Mouse (Mus musculus) stomach, postnatal 0 days (tissue): Measurements from ENCODE around the gene Mettl26. TPM values are rescaled to one million over a fixed set of nuclear protein-coding genes. Genes with fewer than 3 reads are reported as not detected.

Source experiments
- ATAC-seq: fragments of 200-750 bp; cut with Nextera tagmentation; 2 replicates; pipeline ENCODE4 v1.8.0; 2017; ENCODE audit not compliant: low FRiP score, low TSS enrichment
- DNase-seq: peaks from one replicate; pipeline ENCODE4 v3.0.0-alpha.2; 2016; ENCODE audit warnings: low spot score
- H3K27ac ChIP-seq: fragments of 300-500 bp; sonication (generic); replicated peaks from 2 replicates; pipeline ENCODE4 v1.5.1; 2014; ENCODE audit warnings: mild to moderate bottlenecking, control low read depth
- H3K27me3 ChIP-seq: fragments of 300-500 bp; sonication (generic); 2 replicates; pipeline ENCODE4 v1.6.1; 2014; ENCODE audit warnings: low read length; ENCODE audit not compliant: control insufficient read depth, insufficient read depth
- H3K36me3 ChIP-seq: fragments of 300-500 bp; sonication (generic); 2 replicates; pipeline ENCODE4 v1.6.1; 2014; ENCODE audit warnings: low read length, mixed read lengths; ENCODE audit not compliant: control insufficient read depth, insufficient read depth
- H3K4me1 ChIP-seq: fragments of 300-500 bp; sonication (generic); replicated peaks from 2 replicates; pipeline ENCODE4 v1.6.1; 2014; ENCODE audit warnings: antibody characterized with exemption; ENCODE audit not compliant: control insufficient read depth, insufficient read depth
- H3K4me2 ChIP-seq: fragments of 300-500 bp; sonication (generic); replicated peaks from 2 replicates; pipeline ENCODE4 v1.6.1; 2014; ENCODE audit warnings: low read depth, mild to moderate bottlenecking, control low read depth, moderate library complexity
- H3K4me3 ChIP-seq: fragments of 300-500 bp; sonication (generic); 2 replicates; pipeline ENCODE4 v1.5.1; 2014; ENCODE audit warnings: low read depth, low read length, control low read depth
- H3K9ac ChIP-seq: fragments of 300-500 bp; sonication (generic); 2 replicates; pipeline ENCODE4 v1.6.1; 2014; ENCODE audit warnings: mild to moderate bottlenecking, low read length, control low read depth, mixed read lengths
- H3K9me3 ChIP-seq: fragments of 300-500 bp; sonication (generic); 2 replicates; pipeline ENCODE4 v1.6.1; 2016; ENCODE audit warnings: low read length; ENCODE audit not compliant: control insufficient read depth
- CTCF ChIP-seq: IDR thresholded peaks from 2 replicates; pipeline ENCODE4 v1.5.1; 2016; ENCODE audit warnings: antibody characterized with exemption, low read depth, mild to moderate bottlenecking, moderate library complexity
- EP300 ChIP-seq: optimal IDR thresholded peaks from 2 replicates; pipeline ENCODE3; 2016; ENCODE audit warnings: antibody characterized with exemption
- WGBS: fragments of 180-500 bp; shearing (Covaris S2); extraction: QIAGEN DNeasy Blood & Tissue Kit; methylation state at CpG from one replicate; pipeline ENCODE4 v1.1.7; 2014; 5-methylcytosine and 5-hydroxymethylcytosine counted together
- polyA plus RNA-seq: library from polyadenylated mRNA; unstranded; fragments of >200 nt; fragmentation: Nextera tagmentation; extraction: Ambion mirVana; gene quantifications from 2 replicates; pipeline ENCODE4 v1.2.1, GENCODE M21; 2015

Gene Mettl26
- polyA plus RNA-seq, 1 experiment from 2014 or later, result 52.9 TPM

DNA sequence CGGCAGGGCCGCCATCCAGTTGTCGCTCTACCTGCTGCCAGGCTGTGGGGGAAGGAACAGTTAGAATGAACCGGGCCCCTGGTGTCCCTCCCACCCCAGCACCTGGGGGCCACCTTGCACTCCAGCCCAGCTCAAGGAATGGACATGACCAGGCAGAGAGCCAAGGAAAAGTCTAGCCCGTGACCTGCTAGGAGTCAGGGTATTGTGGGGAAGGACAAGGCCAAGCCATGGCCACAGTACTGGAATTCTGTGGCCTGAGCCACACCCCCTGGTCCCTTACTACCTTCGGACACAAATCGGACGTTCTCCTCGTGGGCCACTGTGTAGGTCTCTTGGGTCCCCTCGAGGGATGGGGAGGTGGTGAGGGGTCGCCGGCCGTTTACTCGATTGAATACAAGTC, 10.6 kb upstream of the Mettl26 start:
- Histone ChIP-seq H3K4me2 (no peak overlapping the region), H3K4me1 (peaks cover 15% of the 10 kb centered on the region), H3K4me3 (no peak overlapping the region), H3K9me3 (no peaks in the 10 kb centered on the region), H3K27me3 (no peaks in the 10 kb centered on the region), H3K9ac (no peak overlapping the region), H3K36me3 (no peaks in the 10 kb centered on the region), H3K27ac (no peak overlapping the region)
- ATAC-seq (no peak), DNase-seq (no peak)
- 89% methylated on average over 14 of the region's 14 CpGs for WGBS
- no peak for TF ChIP-seq EP300
- TF ChIP-seq CTCF, result no peak

DNA sequence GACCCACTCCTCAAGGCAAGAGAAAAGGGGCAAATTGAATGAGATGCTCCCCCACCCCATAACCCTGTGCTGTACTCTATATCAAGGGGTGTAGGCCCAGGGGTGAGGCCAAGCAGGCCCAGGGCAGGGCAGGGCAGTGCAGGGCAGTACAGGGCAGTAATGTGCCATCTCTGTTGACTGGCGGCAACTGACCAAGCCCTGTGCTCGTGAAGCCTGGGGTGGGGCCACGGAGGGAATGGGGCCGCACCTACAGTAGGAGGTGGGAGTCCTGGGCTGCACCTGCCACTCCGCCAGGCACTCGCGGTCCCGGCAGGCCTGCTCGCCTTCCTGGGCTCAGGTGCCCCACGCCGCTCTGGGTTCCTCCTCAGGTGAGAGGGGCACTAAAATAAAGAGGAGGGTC, 9.6 kb upstream of the Mettl26 start:
- TF ChIP-seq CTCF (no peak), EP300 (no peak)
- H3K36me3 ChIP-seq, result no peaks in the 10 kb centered on the region
- DNase-seq (peak; percentile 85), ATAC-seq (peak; percentile 79)
- H3K9ac ChIP-seq, result peak overlapping the region; percentile 35; the same call in 1 of the 2 replicates
- H3K4me3 ChIP-seq, result no peak overlapping the region
- peak overlapping the region; percentile 73 for H3K27ac ChIP-seq
- H3K4me2 ChIP-seq, result peak overlapping the region; percentile 31; the same call in 1 of the 2 replicates
- H3K4me1 ChIP-seq, result peaks cover 15% of the 10 kb centered on the region
- no peaks in the 10 kb centered on the region for H3K9me3 ChIP-seq
- H3K27me3 ChIP-seq, result no peaks in the 10 kb centered on the region
- WGBS, result 69% methylated on average over 11 of the region's 11 CpGs

DNA sequence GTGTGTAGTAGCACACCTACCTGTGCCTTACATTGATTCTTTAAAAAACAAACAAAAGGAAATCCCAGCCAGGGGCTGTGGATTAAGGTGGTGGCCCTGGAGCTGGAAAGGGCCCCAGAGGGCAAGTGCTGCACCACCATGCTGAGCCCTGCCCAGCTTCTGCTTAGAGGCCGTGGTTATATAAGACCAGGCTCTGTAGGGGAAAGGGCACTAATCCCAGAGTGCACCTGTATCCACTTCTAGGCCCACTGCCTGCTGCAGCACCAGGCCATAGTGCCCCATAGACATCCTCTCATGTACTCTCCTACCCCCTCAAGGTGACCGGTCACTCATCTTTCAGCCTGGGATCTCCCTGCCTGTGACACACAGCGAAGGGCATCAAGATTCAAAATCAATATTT, 8.7 kb upstream of the Mettl26 start:
- Histone ChIP-seq H3K4me1 (peaks cover 10% of the 10 kb centered on the region; the same call in 1 of the 2 replicates), H3K27me3 (no peaks in the 10 kb centered on the region), H3K4me2 (no peak overlapping the region), H3K9ac (no peak overlapping the region; the same call in 1 of the 2 replicates), H3K27ac (peak overlapping the region; percentile 73; the same call in 1 of the 2 replicates), H3K36me3 (no peaks in the 10 kb centered on the region), H3K9me3 (no peaks in the 10 kb centered on the region), H3K4me3 (no peak overlapping the region)
- TF ChIP-seq EP300, result no peak
- no peak for TF ChIP-seq CTCF
- WGBS, result 88% methylated on average over 3 of the region's 3 CpGs
- peak; percentile 65 for DNase-seq
- peak; percentile 38; the same call in 1 of the 2 replicates for ATAC-seq

DNA sequence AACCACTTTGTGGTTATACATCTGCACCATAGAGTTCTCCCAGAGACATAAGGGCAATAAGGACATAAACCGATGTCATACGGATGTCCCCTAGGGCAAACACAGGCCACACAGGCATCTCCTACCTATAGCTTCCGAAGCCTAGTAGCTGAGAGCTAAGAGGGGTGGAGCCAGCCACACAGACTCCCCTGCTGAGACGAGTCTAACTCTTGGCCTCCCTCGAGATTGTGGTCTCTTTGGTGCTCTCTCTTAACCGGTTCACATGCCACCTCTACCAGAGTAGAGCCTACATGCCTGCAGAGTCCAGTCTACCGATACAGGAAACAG, 7.4 kb upstream of the Mettl26 start:
- H3K4me2 ChIP-seq, result peak overlapping the region; percentile 100
- H3K27me3 ChIP-seq, result no peaks in the 10 kb centered on the region
- H3K4me3 ChIP-seq, result peak overlapping the region; percentile 74
- H3K36me3 ChIP-seq, result no peaks in the 10 kb centered on the region
- DNase-seq (no peak), ATAC-seq (no peak)
- no peaks in the 10 kb centered on the region for H3K9me3 ChIP-seq
- peak overlapping the region; percentile 86 for H3K27ac ChIP-seq
- peak overlapping the region; percentile 76 for H3K9ac ChIP-seq
- no peak for TF ChIP-seq CTCF
- TF ChIP-seq EP300, result no peak
- 19% methylated on average over 7 of the region's 7 CpGs for WGBS
- peaks cover 8% of the 10 kb centered on the region; the same call in 1 of the 2 replicates for H3K4me1 ChIP-seq

DNA sequence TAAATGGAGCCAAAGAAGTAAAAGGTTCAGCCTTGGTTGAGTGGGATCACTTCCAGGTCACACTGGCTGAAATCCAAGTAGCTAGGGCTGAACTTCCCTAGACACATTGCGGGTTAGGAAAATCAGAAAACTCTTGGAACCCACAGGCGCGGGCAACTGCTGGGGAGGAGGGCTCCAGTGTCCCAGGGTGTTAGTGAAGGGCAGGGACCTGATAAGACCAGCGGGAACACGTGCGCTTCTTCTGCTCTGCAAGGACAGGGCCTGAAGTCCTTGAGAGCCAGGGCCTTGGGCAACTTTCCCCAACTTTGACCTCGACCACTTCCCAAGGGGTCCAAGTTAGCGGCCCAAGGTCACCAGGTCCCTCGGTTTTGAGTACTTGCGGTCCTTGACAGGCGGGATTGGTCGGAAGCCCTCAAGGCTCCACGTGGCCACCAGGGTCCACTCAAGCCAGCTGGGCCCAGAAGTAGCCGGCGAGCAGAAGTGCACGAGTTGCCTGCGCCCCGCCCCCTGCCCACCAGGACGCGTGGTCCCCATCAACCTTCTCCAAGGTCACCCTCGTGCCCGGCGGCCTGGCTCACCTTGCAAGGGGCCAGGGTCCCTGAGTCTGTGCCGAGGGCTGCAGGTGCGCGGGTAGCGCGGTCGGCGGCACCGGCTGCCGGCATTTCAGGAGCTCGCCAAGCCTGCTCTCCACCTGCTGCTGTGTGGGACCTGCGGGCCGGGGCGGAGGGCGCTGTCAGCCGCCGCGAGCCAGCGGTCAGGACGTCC, 6.9 kb upstream of the Mettl26 start:
- peak overlapping the region; percentile 76 for H3K9ac ChIP-seq
- peak overlapping the region; percentile 86 for H3K27ac ChIP-seq

DNA sequence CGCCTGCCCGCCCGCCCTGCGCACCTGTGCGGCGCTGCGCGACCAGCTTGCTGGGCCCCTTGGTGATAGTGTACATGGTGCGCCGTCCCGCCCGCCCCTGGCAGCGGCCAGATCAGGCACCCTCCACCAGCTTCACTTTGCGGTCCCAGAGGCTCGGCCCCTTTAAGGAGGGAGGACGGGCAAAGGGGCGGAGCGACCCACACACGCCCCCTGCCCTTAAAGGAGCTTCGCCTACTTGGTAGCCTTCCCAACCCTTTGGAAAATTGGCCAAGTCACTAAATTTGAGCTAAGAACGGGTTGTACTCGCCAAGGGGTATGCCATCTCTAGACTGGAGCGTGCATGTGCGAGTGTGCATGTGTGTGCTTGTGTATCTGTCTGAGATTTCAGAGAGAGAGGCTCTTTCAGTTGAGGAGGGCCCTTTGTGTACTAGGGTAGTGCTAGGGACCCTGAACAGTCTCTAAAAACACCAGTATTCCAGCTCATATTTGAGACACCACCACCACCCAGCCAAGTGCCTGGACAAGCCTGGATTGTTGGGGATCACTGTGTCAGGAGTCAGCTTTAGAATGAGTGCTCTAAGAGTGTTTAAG, 6.2 kb upstream of the Mettl26 start, which contains the start of gene Mcrip2:
Mcrip2 (minus strand) TSS at position 164 of the 591 bp plus-strand sequence.
- peak within 1 kb of the TSS; percentile 74 for H3K4me3 ChIP-seq
- H3K9ac ChIP-seq, result peak within 1 kb of the TSS; percentile 76
- H3K9me3 ChIP-seq, result no peaks in the 10 kb centered on the region
- H3K4me1 ChIP-seq, result peaks cover 8% of the 10 kb centered on the region; the same call in 1 of the 2 replicates
- TF ChIP-seq EP300, result no peak
- TF ChIP-seq CTCF, result peak; percentile 42
- WGBS, result 0% methylated on average over 24 of the region's 24 CpGs
- DNase-seq (peak; percentile 86), ATAC-seq (peak; percentile 61)
- H3K4me2 ChIP-seq, result peak within 1 kb of the TSS; percentile 100
- H3K27ac ChIP-seq, result peak within 1 kb of the TSS; percentile 86
- H3K36me3 ChIP-seq, result no peaks in the 10 kb centered on the region
- no peaks in the 10 kb centered on the region for H3K27me3 ChIP-seq

More for the DNA sequence above, 6.9 kb upstream of the Mettl26 start:
- no peaks in the 10 kb centered on the region for H3K36me3 ChIP-seq
- peaks cover 8% of the 10 kb centered on the region; the same call in 1 of the 2 replicates for H3K4me1 ChIP-seq
- no peak for TF ChIP-seq CTCF
- no peak for TF ChIP-seq EP300
- peak; percentile 22 for ATAC-seq
- DNase-seq, result peak; percentile 52
- WGBS, result 1% methylated on average over 42 of the region's 42 CpGs
- peak overlapping the region; percentile 100 for H3K4me2 ChIP-seq
- H3K9me3 ChIP-seq, result no peaks in the 10 kb centered on the region
- no peaks in the 10 kb centered on the region for H3K27me3 ChIP-seq
- peak overlapping the region; percentile 74 for H3K4me3 ChIP-seq
